Mouse (Mus musculus): ENCODE results near the gene Rxra.

GRCm38 (mm10) chr2:27734328-27734727 is 58.1 kb downstream of the Rxra start:
- TF ChIP-seq CTCF (IDR thresholded peaks at IDR 0.05; ENCODE audit: low read depth) (no peak), EP300 (IDR thresholded peaks at IDR 0.05; ENCODE audit: low read depth) (no peak)
